Mouse (Mus musculus): ENCODE measurements around the gene Etv6.

The Etv6 gene

DNA sequence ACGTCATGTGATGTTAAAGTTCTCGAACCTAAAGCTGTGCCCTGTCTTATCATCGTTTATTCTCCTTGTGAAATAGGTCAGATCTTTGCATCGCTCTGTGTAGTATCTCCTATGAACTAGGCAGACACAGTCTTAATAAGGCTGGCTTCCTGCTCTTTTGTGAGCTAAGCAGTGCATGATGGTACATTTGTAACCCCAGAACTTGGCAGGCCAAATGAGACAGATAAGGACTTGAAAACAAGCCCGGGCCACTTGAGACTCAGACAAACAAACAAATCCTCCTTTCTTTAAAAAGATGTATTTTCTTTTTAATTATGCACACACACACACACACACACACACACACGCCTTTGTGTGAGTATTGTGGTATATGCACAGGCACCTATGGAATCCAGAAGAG is 42.5 kb downstream of the Etv6 start:
- DNase-seq (ENCODE audit: low spot score in 2 of 2), result no peak

DNA sequence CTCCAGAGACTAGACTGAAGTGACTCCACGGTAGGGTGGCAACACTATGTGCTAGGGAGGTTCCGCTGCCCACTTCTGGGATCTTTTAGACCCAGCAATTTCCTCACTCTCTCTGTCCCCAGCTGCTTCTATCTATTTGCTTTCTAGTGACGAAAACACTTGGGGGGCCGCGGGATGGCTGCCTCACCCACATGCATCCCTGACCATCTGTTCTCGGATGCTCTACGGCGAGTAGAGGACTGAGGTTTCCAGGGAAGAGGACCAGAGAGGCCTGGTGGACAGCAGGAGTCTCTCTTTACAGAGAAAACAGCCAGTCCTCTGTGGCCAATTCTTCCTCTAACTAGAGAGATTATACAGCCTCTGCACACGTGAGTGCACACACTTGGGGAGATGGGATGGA is 43.6 kb downstream of the Etv6 start:
- no peak for DNase-seq (ENCODE audit: low spot score in 2 of 2)

DNA sequence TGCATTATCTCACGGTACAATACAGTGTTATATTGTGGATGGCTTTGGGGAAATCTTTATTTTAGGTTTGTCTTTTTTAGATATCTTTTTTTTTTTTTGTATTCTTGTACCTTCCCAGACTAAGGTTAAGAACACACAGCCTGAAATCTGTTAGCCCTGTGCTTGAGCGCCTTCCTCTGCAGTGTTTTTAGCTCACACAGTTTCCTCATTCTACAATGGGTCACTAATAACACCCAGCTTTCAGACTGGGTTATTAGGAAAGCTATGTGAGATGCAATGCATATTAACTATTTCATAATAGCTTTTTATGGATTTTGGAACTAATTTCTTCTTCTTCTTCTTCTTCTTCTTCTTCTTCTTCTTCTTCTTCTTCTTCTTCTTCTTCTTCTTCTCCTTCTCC is 44.1 kb downstream of the Etv6 start:
- DNase-seq (ENCODE audit: low spot score in 2 of 2), result no peak

DNA sequence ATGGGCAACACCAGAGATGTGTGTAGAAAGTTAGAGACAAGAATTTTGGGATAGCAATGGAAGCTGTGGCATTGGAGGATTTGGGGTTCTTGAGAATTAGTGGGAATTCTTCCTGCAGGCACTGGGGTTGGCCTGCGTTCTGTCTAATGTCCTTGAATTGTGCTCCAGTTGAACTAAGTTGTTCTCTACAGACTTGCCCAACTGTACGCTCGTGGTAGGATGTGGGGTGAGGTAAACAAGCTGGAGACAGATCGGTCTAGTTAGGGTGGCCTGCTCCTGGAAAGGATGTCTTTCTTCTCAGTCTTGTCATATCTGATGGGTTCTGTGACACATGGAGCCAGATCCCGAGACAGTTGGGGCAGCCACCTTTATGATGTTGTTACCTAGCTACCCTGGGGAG is 45.4 kb downstream of the Etv6 start:
- DNase-seq (ENCODE audit: low spot score in 2 of 2), result no peak

DNA sequence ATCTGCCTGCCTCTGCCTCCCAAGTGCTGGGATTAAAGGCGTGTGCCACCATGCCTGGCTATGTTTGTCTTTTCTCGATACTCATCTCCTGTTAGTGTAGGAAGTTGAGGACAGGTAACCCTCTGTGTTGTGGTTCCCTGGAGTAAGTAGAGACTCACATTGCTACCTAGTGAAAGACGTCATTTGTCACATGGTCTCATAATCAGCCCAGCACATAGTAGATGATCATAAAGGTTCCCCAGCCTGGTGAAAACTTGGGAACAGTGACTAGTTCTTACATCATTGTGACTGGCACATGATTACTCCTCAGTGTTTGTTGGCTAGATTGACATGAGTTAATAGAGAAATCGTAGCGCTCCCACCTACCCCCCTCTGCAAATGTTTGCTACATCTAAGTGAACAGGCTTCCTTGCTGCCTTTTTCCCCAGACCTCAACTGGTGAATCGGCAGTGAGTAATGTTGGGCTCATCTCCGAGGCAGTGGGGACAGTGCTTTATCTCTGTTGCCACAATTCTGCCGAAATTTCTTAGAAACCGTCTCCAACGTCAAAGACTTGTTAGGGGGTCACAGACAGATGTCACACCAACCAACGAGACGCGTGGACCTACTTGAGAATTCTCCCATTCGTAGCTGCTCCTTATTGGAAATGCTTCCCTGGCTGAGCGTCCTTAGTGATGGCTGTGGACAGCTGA is 46.9 kb downstream of the Etv6 start:
- no peak for DNase-seq (ENCODE audit: low spot score in 2 of 2)

DNA sequence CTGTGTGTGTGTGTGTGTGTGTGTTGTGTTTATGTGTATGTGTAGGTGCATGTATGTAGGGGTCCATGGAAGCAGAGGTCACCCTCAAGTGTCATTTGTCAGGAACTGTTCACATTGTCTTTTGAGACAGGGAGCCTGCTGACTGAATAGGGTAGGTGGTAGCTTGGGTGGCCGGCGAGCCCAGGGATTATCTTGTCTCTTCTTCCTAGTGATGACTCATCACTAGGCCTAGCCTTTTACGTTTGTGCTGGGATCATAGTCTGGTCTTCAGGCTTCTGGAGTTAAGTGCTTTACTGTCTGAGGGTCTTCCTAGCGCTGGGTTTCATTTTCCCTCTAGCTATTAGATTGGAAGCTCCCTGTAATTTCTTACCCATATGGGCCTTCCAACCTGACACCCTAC is 47.9 kb downstream of the Etv6 start:
- DNase-seq (ENCODE audit: low spot score in 2 of 2), result no peak

DNA sequence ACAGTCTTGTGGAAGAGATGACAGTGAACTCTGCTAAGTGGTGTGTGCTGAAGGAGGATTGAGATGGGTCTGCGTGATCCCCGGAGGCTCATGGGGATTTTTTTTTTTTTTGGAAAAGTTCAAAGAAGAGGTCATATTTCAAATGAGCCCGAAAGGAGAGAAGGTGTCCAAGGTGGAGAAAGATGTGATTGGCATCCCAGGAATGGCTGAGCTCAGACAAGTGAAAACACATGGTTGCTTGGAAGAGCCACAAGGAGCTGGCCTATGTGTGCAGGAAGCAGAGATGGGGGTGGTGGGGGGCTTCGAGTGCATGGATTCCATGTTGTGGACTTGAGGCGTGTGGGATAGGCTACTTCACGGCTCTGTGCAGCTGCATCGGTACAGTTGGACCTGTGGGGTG is 50.9 kb downstream of the Etv6 start:
- no peak for DNase-seq (ENCODE audit: low spot score in 2 of 2)

DNA sequence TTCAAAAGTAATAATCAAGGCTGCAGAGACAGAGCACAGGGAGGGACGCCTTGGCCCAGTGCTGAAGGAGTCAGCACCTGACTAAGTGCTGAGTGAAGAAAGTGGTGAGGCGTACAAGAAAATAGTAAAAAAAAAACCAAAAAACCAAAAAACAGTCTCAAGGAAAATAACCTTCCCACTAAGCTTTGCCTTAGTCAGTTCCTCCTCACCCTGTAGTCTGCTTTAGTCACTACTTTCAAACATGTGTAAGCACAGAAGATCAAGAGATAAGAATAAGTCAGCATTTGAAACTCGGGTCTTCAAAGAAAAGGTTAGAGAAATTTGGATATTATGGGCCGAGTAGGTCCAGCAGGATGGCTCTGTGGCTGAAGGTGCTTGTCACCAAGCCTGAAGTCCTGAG is 52.2 kb downstream of the Etv6 start:
- no peak for DNase-seq (ENCODE audit: low spot score in 2 of 2)

DNA sequence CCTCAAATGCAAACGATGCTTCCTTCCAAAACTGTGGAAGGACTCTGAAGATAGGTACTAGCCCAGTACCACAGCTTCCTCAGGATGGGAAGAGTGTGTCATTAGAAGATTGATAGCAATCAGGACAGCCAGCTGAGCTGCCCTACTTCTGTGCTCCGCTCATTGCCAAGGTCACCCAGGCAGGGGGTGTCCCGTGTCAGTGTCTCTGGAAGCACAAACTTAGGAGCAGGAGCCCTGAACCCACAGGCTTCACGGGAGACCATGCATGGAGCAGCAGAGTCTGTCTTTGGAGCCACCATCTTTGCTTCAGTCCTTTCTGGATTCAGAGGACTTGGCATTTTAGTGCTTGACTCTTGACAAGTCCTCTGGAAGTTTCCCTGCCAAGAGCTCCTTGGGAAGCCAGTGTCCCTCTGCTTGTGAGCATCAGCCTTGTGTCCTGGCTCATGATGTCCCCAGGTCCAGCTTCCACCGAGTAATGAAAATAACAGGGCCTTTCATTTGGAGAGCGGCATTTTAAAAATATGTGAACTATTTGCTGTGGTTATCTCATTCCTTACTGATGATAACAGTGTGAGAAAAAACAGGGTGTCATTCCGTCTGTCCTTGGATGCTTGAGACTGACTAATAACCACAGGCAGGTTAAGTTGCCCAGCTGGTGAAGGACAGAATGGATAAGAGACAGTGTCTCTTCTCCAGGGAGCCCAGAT is 54.3 kb downstream of the Etv6 start:
- DNase-seq (ENCODE audit: low spot score in 2 of 2), result no peak

DNA sequence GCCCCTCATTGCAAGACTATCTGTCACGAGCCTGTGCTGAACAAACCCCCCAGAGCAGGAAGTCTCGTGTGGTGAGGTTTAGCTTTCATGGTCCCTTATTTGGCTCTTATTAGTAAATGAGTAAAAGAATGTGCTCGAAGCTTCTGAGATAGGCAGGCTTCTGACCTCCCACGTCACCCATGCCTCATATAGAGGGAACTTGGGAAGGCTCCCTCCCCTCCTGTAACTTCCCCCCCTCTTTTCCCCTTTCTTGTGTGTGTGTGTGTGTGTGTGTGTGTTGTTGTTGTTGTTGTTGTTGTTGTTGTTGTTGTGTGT is 54.8 kb downstream of the Etv6 start:
- DNase-seq (ENCODE audit: low spot score in 2 of 2), result no peak

DNA sequence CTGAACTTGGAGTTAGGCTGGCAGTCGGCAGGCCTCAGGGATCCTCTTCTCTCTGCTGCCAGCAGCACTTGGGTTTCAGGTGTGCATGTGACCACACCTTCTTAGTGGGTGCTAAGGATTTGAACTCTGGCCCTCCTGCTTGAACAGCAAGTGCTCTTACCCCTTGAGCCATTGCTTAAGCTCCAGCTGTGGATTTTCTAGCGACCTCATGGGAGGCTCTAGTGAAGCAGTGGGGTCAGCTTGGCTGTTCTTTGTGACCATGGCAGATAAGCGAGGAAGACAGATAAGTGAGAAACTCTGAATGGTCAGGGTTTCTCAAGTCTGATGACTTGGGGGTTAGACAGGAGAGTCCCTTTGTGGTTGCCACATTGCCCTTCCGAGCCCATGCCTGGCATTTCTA is 55.4 kb downstream of the Etv6 start:
- DNase-seq (ENCODE audit: low spot score in 2 of 2), result no peak

DNA sequence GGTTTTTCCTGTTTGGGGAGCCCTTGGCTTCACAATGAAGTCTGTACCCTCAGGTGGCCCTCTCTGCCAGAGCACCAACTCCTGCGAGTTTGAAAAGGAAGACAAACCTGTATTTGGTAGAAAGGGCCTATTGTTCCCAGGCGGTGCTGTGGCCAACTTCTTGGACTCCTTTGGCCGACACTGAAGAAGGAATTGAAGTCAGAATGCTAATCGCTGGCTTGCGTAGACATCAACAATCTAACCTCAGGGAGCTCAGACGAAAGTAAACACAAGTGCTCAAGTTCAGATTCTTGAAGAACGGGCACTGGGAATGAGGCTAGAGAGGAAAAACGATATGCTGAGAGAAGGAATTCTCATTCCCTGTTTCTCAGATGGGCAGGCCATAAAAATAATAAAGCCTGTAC is 55.9 kb downstream of the Etv6 start:
- no peak for DNase-seq (ENCODE audit: low spot score in 2 of 2)

DNA sequence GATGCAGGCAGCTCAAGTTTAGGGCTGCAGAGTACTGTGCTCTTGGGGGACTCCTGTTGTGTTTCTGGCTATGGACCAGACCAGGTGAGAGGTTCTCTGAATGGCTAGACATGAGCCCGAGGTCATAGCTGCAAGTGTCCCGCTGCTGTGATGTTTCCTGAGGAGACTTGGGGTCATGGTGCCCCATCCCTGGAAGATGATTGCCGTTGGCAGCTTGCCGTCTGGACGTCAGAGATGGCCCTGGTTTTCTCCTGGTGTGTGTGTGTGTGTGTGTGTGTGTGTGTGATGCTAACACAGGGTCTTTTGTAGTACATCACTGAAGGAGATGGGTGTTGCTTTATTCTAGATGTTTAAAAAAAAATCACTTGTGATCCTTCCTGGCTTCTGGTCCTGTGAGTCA is 58.6 kb downstream of the Etv6 start:
- no peak for DNase-seq (ENCODE audit: low spot score in 2 of 2)

DNA sequence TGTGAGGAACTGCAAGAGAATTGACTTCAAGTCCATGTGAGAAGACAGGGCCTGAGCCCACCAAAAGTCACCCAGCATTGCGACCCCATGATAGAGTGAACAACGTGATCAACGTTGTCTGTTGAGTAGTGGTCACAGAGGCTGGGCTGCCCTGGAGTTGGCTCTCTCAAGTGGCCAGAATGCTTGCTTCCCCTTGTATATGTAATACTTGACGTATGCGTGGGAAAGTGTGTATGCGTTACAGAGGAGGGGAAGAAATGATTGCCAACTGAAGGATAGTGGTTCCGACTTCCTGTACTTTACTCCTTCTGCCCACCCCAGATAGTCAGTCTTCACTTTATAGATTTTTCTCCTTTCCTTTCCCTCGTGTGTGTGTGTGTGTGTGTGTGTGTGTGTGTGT is 59.1 kb downstream of the Etv6 start:
- DNase-seq (ENCODE audit: low spot score in 2 of 2), result no peak

DNA sequence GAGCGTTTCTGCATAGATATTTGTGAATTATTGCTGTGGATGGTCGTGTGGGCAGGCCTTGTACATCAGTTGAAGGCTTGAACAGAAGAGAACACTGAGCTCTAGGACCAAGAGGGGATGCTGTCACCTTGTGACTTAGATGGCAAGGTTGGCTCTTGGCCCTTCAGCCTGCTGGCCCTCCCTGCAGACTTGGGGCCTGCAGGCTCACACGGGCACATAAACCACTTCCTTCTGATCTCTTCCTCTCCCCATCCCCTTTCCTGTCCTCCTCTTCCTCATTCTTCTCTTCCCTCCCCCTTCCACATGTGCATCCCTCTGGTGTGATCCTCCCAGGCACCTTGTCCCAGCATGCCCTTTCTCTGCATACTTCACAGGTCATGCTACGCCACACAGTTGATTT is 60.1 kb downstream of the Etv6 start:
- no peak for DNase-seq (ENCODE audit: low spot score in 2 of 2)

DNA sequence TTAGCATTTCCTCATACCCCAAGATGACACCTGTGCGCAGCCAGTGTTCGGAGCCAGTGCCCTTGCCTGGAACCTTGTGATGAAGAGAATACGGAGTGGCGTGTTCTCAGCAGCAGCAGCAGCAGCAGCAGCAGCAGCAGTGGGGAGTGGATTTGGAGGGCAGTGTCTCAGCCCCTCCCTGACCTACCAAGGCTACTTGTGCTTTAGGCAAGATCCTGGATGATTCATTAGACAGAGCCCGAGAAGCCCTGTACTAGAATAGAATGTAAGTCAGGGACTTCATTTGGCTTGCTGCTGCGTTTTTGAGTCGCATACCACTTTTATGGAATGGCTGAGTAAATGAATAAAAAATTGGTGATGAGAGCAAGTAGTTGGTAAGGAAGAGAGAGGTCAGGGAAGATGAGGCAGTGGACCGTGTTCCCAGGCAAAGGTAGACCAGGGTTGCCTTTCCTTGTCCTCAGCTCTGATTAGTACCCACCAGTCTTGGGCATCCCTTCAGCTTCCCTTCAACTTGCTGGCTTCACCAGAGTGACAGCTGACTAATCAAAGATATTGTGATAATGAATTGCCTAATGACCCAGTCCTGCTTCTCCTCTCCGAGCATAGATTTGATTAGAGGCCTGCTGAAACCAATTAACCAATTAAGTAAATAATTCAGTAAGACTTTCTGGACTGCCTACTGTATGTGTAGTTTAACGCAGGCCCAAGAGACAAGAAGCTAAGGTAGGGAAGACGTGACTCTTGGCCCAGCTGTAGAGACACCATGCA is 64.7 kb downstream of the Etv6 start:
- no peak for DNase-seq (ENCODE audit: low spot score in 2 of 2)

DNA sequence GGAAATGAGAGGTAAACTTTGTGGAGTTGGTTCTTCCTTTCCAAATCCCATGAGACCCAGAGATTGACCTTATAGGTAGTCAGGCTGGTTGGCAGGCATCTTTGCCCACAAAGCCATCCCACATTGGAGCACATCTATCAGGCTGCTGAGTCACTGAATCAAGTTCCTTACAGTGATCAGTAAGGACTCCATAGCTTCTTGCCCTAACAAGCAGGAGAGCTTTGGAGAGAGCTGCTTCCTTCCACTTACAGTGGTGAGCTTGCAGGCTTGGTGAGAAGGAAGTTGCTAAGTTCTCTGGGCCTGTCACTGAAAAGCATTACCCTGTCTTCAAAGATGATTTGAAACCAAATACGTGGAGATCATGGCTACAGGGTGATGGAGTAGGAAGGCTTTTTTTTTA is 66.9 kb downstream of the Etv6 start:
- DNase-seq (ENCODE audit: low spot score in 2 of 2), result no peak

DNA sequence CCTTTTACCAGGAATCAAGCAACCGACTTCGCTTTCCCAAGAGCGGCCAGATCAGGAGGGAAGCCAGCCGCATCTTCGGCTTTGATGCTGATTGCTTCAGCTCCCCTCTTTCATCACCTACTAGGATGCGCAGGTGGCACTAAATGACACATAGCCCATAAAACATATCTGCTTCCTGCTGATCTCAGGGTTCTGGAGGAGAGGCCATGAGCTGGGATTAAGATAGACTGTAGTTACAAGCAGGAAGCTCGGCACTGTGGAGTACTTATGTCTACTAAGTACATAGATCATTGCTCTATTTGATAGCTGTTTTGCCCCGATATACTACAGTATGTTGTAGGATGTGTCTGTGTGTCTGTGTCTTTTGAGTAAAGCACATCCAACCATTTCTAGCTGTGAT is 68.0 kb downstream of the Etv6 start:
- DNase-seq (ENCODE audit: low spot score in 2 of 2), result no peak

DNA sequence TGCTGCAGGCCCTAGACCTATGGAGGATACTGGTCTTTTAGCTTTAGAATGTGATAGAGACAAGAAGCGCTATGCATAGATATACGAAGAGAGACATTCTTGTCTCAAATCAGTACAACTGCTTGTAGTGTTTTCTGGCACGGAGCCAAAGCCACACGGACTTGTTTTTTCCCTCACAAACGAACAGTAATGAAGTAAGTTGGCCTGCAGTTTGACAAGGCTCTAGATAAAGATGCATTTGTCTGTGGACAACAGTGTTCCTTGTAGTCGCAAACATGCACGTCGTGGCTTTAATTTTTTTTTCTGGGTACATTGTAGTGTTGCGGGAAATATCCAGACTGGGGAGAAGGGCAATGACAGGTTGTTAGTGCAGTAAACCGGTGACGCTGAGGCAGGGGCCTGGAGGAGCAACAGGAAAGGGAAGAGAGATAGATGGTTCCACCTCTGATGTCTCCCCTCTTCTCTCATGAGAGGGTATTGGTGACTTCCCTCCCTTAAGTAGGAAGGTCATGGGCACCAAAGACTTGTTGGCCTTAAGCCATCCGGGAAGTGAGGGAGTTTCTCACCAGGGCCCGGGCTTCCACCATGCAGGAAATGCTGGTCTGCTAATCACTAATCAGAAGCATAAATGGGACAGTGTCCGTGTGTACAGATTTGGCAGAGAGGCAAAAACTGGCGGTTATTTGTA is 70.2 kb downstream of the Etv6 start:
- DNase-seq (ENCODE audit: low spot score in 2 of 2), result no peak

DNA sequence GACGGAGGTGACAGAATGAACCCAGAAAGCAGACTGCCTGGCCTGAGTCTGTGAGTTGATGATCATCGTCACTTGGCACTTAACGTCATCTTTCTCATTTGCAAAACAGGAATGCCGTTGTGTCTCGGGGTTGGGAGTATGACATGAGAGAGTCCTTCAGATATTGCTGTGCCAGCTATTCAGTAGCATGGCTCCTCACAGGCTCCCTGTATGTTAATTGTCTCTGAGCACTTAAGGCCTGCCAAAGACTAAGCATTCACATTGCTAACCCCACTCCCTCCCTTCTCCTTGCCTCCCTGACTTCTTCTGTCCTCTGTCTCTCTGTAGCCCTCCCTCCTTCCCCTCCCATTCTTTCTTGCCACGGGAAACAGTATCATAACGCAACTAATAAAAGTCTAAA is 72.2 kb downstream of the Etv6 start:
- no peak for DNase-seq (ENCODE audit: low spot score in 2 of 2)

DNA sequence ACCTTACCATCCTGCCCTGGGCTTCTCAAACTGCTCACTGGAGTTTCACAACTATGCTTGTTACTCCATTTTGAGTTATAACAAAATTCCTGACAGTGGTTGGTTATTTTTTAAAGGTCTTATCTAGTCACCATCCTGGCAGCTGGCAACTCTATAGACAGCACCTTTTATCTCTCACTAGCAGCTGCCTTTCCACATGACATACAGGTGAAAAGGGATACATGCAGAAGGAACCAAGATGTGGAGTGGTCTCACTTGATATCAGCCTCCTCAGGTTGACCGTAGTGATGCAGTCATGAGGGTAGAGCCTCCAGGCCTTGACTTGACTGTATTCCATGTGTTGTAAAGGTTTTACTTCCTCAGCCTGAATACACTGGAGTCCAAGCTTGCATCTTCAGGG is 74.2 kb downstream of the Etv6 start:
- DNase-seq (ENCODE audit: low spot score in 2 of 2), result no peak

DNA sequence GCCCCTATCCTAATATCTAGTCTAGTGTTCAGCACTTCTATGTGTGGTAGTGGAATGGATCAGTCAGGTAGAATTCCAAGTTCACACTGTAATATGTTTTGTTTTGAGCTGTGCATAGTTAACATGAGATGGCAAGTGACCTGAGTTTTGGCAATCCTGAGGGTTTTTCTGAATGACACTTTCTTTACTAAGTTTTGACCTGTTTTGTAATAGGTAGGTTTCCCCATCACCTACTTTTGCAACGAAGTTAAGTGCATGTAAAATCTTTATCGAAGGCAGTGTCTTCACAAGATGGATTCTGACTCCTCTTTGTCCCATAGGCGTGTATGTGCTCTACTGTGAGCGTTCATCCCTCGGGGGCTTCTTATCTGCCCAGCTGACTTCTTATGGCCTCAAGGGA is 74.7 kb downstream of the Etv6 start:
- no peak for DNase-seq (ENCODE audit: low spot score in 2 of 2)

DNA sequence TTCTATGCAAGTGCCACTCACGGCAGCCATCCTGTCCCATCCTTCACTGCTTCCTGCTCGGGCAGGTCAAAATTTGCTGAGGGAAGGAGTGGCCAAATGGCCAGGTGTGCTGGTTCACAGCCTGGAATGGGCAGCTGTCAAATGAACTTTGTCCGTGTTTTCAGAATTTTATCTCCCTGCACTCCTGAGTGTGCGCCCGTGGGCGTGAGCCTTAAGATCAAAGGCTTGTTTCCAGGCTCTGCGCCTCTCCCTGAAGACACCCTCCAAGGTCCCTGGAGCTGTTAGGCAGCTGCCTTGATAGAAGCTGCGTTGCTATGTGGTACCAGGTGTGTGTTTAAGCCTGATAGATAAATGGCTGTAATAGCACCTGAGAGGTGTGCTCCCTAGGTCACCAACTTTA is 76.1 kb downstream of the Etv6 start:
- DNase-seq (ENCODE audit: low spot score in 2 of 2), result no peak

Data from spleen, postnatal 36 days (tissue).